ENCODE assay signal across 7 mouse cellular contexts in genomic region chr16:22009099-22009584, GRCm38 (mm10). TPM values are rescaled to one million over a fixed set of nuclear protein-coding genes. Genes with fewer than 3 reads are reported as not detected.
A peak's percentile ranks its signal among the peaks of the same experiment; 100 is the strongest.
DNase-seq lines count a peak whose midpoint lies in the region; ATAC-seq and TF ChIP-seq lines count a peak whose summit lies in the region.

Gene Senp2 (plus strand): TSS chr16:22009484.

- H3K4me2 ChIP-seq in intestine, postnatal 0 days (replicated peaks; ENCODE audit: low read depth), result peak within 1 kb of the TSS; percentile 77
- H3K4me2 ChIP-seq in midbrain, embryonic 12.5 days (replicated peaks), result peak within 1 kb of the TSS; percentile 85

- under 1% methylated on average over 45 of the region's 45 CpGs for WGBS in embryonic facial prominence, embryonic 10.5 days
- under 1% methylated on average over 33 of the region's 45 CpGs for WGBS in intestine, postnatal 0 days
- WGBS in midbrain, embryonic 12.5 days, result under 1% methylated on average over 44 of the region's 45 CpGs
- WGBS in small intestine, adult 2 months, result under 1% methylated on average over 34 of the region's 45 CpGs

- peak; percentile 100 for DNase-seq in adrenal gland, postnatal 10 days
- DNase-seq in embryonic facial prominence, embryonic 10.5 days (ENCODE audit: low spot score), result peak; percentile 100
- DNase-seq in gonadal fat pad, adult 2 months (ENCODE audit: low read depth), result peak; percentile 92
- peak; percentile 100 for DNase-seq in left cerebral cortex, postnatal 4 days

- peaks cover 18% of the 10 kb centered on the region for H3K36me3 ChIP-seq in embryonic facial prominence, embryonic 10.5 days (replicated peaks)
- H3K36me3 ChIP-seq in intestine, postnatal 0 days (ENCODE audit: control insufficient read depth, insufficient read depth), result no peaks in the 10 kb centered on the region
- H3K36me3 ChIP-seq in midbrain, embryonic 12.5 days, result peaks cover 7% of the 10 kb centered on the region; the same call in 1 of the 2 replicates
- peaks cover 2% of the 10 kb centered on the region; the same call in 1 of the 2 replicates for H3K36me3 ChIP-seq in small intestine, adult 2 months (ENCODE audit: control insufficient read depth, insufficient read depth, low read length)

- no peak for TF ChIP-seq POLR2A in small intestine, adult 2 months (IDR thresholded peaks at IDR 0.05; ENCODE audit: low read depth, low read length)

- intact Hi-C loops in left cerebral cortex, postnatal 4 days (cut with DNase I), result no loop called here

- H3K4me1 ChIP-seq in embryonic facial prominence, embryonic 10.5 days, result peaks cover 18% of the 10 kb centered on the region
- H3K4me1 ChIP-seq in intestine, postnatal 0 days (replicated peaks; ENCODE audit: control insufficient read depth, insufficient read depth, low read length), result no peaks in the 10 kb centered on the region
- H3K4me1 ChIP-seq in midbrain, embryonic 12.5 days, result peaks cover 11% of the 10 kb centered on the region
- H3K4me1 ChIP-seq in small intestine, adult 2 months (ENCODE audit: control insufficient read depth, insufficient read depth, insufficient read length, low read length), result no peaks in the 10 kb centered on the region

- no peaks in the 10 kb centered on the region for H3K9me3 ChIP-seq in embryonic facial prominence, embryonic 10.5 days
- no peaks in the 10 kb centered on the region for H3K9me3 ChIP-seq in intestine, postnatal 0 days (ENCODE audit: control insufficient read depth)
- no peaks in the 10 kb centered on the region for H3K9me3 ChIP-seq in midbrain, embryonic 12.5 days

- H3K27ac ChIP-seq in embryonic facial prominence, embryonic 10.5 days (replicated peaks), result peak within 1 kb of the TSS; percentile 89
- H3K27ac ChIP-seq in intestine, postnatal 0 days (ENCODE audit: low read depth, low read length), result peak within 1 kb of the TSS; percentile 93
- H3K27ac ChIP-seq in midbrain, embryonic 12.5 days (replicated peaks), result peak within 1 kb of the TSS; percentile 69
- peak within 1 kb of the TSS; percentile 25 for H3K27ac ChIP-seq in small intestine, adult 2 months (ENCODE audit: insufficient read depth, low read depth, low read length)

- peak; percentile 98 for ATAC-seq in intestine, postnatal 0 days
- peak; percentile 99 for ATAC-seq in midbrain, embryonic 12.5 days (ENCODE audit: low FRiP score, low read depth)

- peak within 1 kb of the TSS; percentile 99 for H3K4me3 ChIP-seq in embryonic facial prominence, embryonic 10.5 days
- H3K4me3 ChIP-seq in intestine, postnatal 0 days (ENCODE audit: low read depth, low read length), result peak within 1 kb of the TSS; percentile 98
- H3K4me3 ChIP-seq in midbrain, embryonic 12.5 days, result peak within 1 kb of the TSS; percentile 98
- peak within 1 kb of the TSS; percentile 95 for H3K4me3 ChIP-seq in small intestine, adult 2 months (ENCODE audit: low read depth, low read length)

- no peaks in the 10 kb centered on the region for H3K27me3 ChIP-seq in embryonic facial prominence, embryonic 10.5 days (replicated peaks; ENCODE audit: low read depth, poor library complexity, severe bottlenecking)
- H3K27me3 ChIP-seq in intestine, postnatal 0 days (replicated peaks; ENCODE audit: control insufficient read depth, insufficient read depth, low read length), result no peaks in the 10 kb centered on the region
- H3K27me3 ChIP-seq in midbrain, embryonic 12.5 days, result no peaks in the 10 kb centered on the region
- no peaks in the 10 kb centered on the region for H3K27me3 ChIP-seq in small intestine, adult 2 months (ENCODE audit: control insufficient read depth, insufficient read depth, low read length)

- TF ChIP-seq CTCF in intestine, postnatal 0 days (IDR thresholded peaks at IDR 0.05; ENCODE audit: low read depth), result no peak
- TF ChIP-seq CTCF in small intestine, adult 2 months (IDR thresholded peaks at IDR 0.05; ENCODE audit: extremely low read depth, insufficient read length, insufficient replicate concordance, low read depth, low read length), result no peak

- H3K9ac ChIP-seq in intestine, postnatal 0 days (ENCODE audit: low read depth, low read length), result peak within 1 kb of the TSS; percentile 93
- H3K9ac ChIP-seq in midbrain, embryonic 12.5 days (replicated peaks), result peak within 1 kb of the TSS; percentile 88

RNA-seq across cellular contexts. Expression of gene Senp2, which starts in this region (rescaled TPM):
- 10 to 100 TPM; 34.9 to 39.6 TPM for total RNA-seq in adrenal gland, postnatal 10 days (2021)
- 69.1 and 69.8 TPM in 2 replicates for polyA plus RNA-seq in embryonic facial prominence, embryonic 10.5 days (2016; fragmentation: Nextera tagmentation; extraction: Ambion mirVana)
- polyA plus RNA-seq in gonadal fat pad, adult 2 months (2012; rRNA removed), result 10.1 and 12.1 TPM in 2 replicates
- 17.8 and 20.4 TPM in 2 replicates for polyA plus RNA-seq in intestine, postnatal 0 days (2015; fragmentation: Nextera tagmentation; extraction: Ambion mirVana)
- 10 to 100 TPM; 60.0 to 62.6 TPM for total RNA-seq in left cerebral cortex, postnatal 4 days (2021)
- polyA plus RNA-seq in midbrain, embryonic 12.5 days (2016; fragmentation: Nextera tagmentation; extraction: Ambion mirVana), result 66.0 and 66.6 TPM in 2 replicates
- 2.2 and 5.3 TPM in 2 replicates for polyA plus RNA-seq in small intestine, adult 2 months (2012; rRNA removed)

Comparison
In these comparisons a context has a peak if more than half of its experiments do, and no peak if none do; other contexts are left out.
1. Peak in every context shown above with its lines: DNase-seq, ATAC-seq, H3K4me3 ChIP-seq and H3K27ac ChIP-seq.
2. H3K27ac ChIP-seq: peak in every context shown above with its lines; median percentile 93 in intestine, postnatal 0 days; 89 in embryonic facial prominence, embryonic 10.5 days; 69 in midbrain, embryonic 12.5 days; 25 in small intestine, adult 2 months.